15 mouse cellular contexts compared by ENCODE assay signal in genomic region chr7:68915976-68916375, GRCm38 (mm10).
A peak's percentile ranks its signal among the peaks of the same experiment; 100 is the strongest.
DNase-seq lines count a peak whose midpoint lies in the region.
"Had no signal": no experiment of that assay in that cellular context is flagged by ENCODE, and none has a peak within 500 bp of the region (broad histone marks: within the 10 kb centered on the region; RNA-seq: fewer than 3 reads in every experiment).

No protein-coding gene starts in this region.

- peak; percentile 55 for DNase-seq in cerebellum, adult 11 months
- no peak for DNase-seq in cerebellum, postnatal 4 days (ENCODE audit: low spot score in 2 of 2)
- DNase-seq in brain, adult 2 months (ENCODE audit: low read depth, low spot score), result peak; percentile 64
- DNase-seq in cerebellum, adult 9-10 months, result peak; percentile 74
- DNase-seq in cerebellum, postnatal 25 days, result peak; percentile 75 to 77
- no peak for DNase-seq in heart, adult 18-20 months
- DNase-seq in heart, postnatal 36 days, result no peak
- no peak for DNase-seq in MN1 (ENCODE audit: low spot score)
- DNase-seq: adrenal gland, postnatal 14 days; B cell, adult 2 months; forebrain, postnatal 0 days; gastrocnemius, adult 2 months; gastrocnemius, postnatal 25 days; heart, postnatal 14 days; kidney, adult 18-20 months had no signal

- intact Hi-C loops in heart, postnatal 36 days (cut with DNase I), result no loop called here

Comparison
In these comparisons a context has a peak if more than half of its experiments do, and no peak if none do; other contexts are left out.
1. DNase-seq: peak in cerebellum, adult 11 months (single experiment), brain, adult 2 months (single experiment), cerebellum, adult 9-10 months (single experiment) and cerebellum, postnatal 25 days (2 of 2); none in cerebellum, postnatal 4 days (0 of 2), heart, adult 18-20 months (0 of 2), heart, postnatal 36 days (0 of 2) and MN1 (single experiment).